Mouse (Mus musculus): ENCODE measurements around the gene Myof. TPM values are rescaled to one million over a fixed set of nuclear protein-coding genes. Genes with fewer than 3 reads are reported as not detected.

The Myof gene
- polyA plus RNA-seq, 1 experiment from 2014 or later: 2.6 TPM

- Histone ChIP-seq H3K9ac (no peak overlapping the region), H3K27me3 (no peaks in the 10 kb centered on the region), H3K9me3 (no peaks in the 10 kb centered on the region), H3K4me1 (replicated peaks) (no peaks in the 10 kb centered on the region), H3K4me3 (no peak overlapping the region), H3K4me2 (no peak overlapping the region), H3K27ac (no peak overlapping the region), H3K36me3 (no peaks in the 10 kb centered on the region)
- 80% methylated on average over 4 of the region's 4 CpGs for WGBS
- ATAC-seq (ENCODE audit: low FRiP score): no peak
These were observed 20.7 kb downstream of the Myof start for GRCm38 (mm10) chr19:38022710-38023109.

- Histone ChIP-seq H3K36me3 (no peaks in the 10 kb centered on the region), H3K27me3 (peaks cover 3% of the 10 kb centered on the region; the same call in 1 of the 2 replicates), H3K4me2 (no peak overlapping the region), H3K4me3 (no peak overlapping the region), H3K4me1 (replicated peaks) (peaks cover 8% of the 10 kb centered on the region), H3K9ac (no peak overlapping the region), H3K27ac (no peak overlapping the region), H3K9me3 (no peaks in the 10 kb centered on the region)
- 56% methylated on average over 1 of the region's 1 CpGs for WGBS
- peak; percentile 28; the same call in 1 of the 2 replicates for ATAC-seq (ENCODE audit: low FRiP score)
These were observed 27.5 kb downstream of the Myof start for GRCm38 (mm10) chr19:38015873-38016254.

GRCm38 (mm10) chr19:38015180-38015872, 28.1 kb downstream of the Myof start:
- 0% methylated on average over 1 of the region's 1 CpGs for WGBS
- Histone ChIP-seq H3K9ac (peak overlapping the region; percentile 39; the same call in 1 of the 2 replicates), H3K4me2 (no peak overlapping the region), H3K36me3 (no peaks in the 10 kb centered on the region), H3K4me1 (replicated peaks) (peaks cover 8% of the 10 kb centered on the region), H3K27ac (no peak overlapping the region), H3K27me3 (peaks cover 3% of the 10 kb centered on the region; the same call in 1 of the 2 replicates), H3K9me3 (no peaks in the 10 kb centered on the region), H3K4me3 (no peak overlapping the region)
- peak; percentile 84 for ATAC-seq (ENCODE audit: low FRiP score)

GRCm38 (mm10) chr19:38014443-38014842, 28.9 kb downstream of the Myof start:
- no peak overlapping the region for H3K9ac ChIP-seq
- no peak for ATAC-seq (ENCODE audit: low FRiP score)

GRCm38 (mm10) chr19:38011379-38011778, 32.0 kb downstream of the Myof start:
- Histone ChIP-seq H3K27me3 (peaks cover 3% of the 10 kb centered on the region; the same call in 1 of the 2 replicates), H3K27ac (no peak overlapping the region), H3K4me2 (no peak overlapping the region), H3K9ac (no peak overlapping the region), H3K36me3 (no peaks in the 10 kb centered on the region), H3K4me3 (no peak overlapping the region), H3K9me3 (no peaks in the 10 kb centered on the region), H3K4me1 (replicated peaks) (peaks cover 8% of the 10 kb centered on the region)
- WGBS: 82% methylated on average over 1 of the region's 1 CpGs
- ATAC-seq (ENCODE audit: low FRiP score): no peak

More at GRCm38 (mm10) chr19:38014443-38014842, 28.9 kb downstream of the Myof start:
- Histone ChIP-seq H3K27me3 (peaks cover 3% of the 10 kb centered on the region; the same call in 1 of the 2 replicates), H3K4me3 (no peak overlapping the region), H3K9me3 (no peaks in the 10 kb centered on the region), H3K4me2 (no peak overlapping the region), H3K36me3 (no peaks in the 10 kb centered on the region), H3K4me1 (replicated peaks) (peaks cover 8% of the 10 kb centered on the region), H3K27ac (no peak overlapping the region)
- 93% methylated on average over 5 of the region's 5 CpGs for WGBS

GRCm38 (mm10) chr19:38004809-38005380, 38.5 kb downstream of the Myof start:
- Histone ChIP-seq H3K4me3 (no peak overlapping the region), H3K9ac (no peak overlapping the region), H3K27me3 (no peaks in the 10 kb centered on the region), H3K4me1 (replicated peaks) (peaks cover 9% of the 10 kb centered on the region; the same call in 1 of the 2 replicates), H3K27ac (no peak overlapping the region), H3K4me2 (no peak overlapping the region), H3K9me3 (no peaks in the 10 kb centered on the region), H3K36me3 (no peaks in the 10 kb centered on the region)
- 81% methylated on average over 8 of the region's 8 CpGs for WGBS
- ATAC-seq (ENCODE audit: low FRiP score): no peak

GRCm38 (mm10) chr19:38003671-38004521, 39.5 kb downstream of the Myof start:
- peaks cover 9% of the 10 kb centered on the region; the same call in 1 of the 2 replicates for H3K4me1 ChIP-seq (replicated peaks)
- no peak overlapping the region for H3K9ac ChIP-seq
- 77% methylated on average over 24 of the region's 24 CpGs for WGBS

GRCm38 (mm10) chr19:38002816-38003215, 40.6 kb downstream of the Myof start:
- Histone ChIP-seq H3K36me3 (no peaks in the 10 kb centered on the region), H3K27ac (no peak overlapping the region), H3K9me3 (no peaks in the 10 kb centered on the region), H3K27me3 (no peaks in the 10 kb centered on the region), H3K9ac (no peak overlapping the region), H3K4me1 (replicated peaks) (peaks cover 9% of the 10 kb centered on the region; the same call in 1 of the 2 replicates), H3K4me2 (no peak overlapping the region), H3K4me3 (no peak overlapping the region)
- 89% methylated on average over 4 of the region's 4 CpGs for WGBS
- no peak for ATAC-seq (ENCODE audit: low FRiP score)

More at GRCm38 (mm10) chr19:38003671-38004521, 39.5 kb downstream of the Myof start:
- no peak overlapping the region for H3K4me3 ChIP-seq
- no peaks in the 10 kb centered on the region for H3K27me3 ChIP-seq
- no peak overlapping the region for H3K4me2 ChIP-seq
- no peaks in the 10 kb centered on the region for H3K36me3 ChIP-seq
- no peak for ATAC-seq (ENCODE audit: low FRiP score)
- H3K9me3 ChIP-seq: no peaks in the 10 kb centered on the region
- no peak overlapping the region for H3K27ac ChIP-seq

- H3K4me2 ChIP-seq: no peak overlapping the region
- H3K27ac ChIP-seq: no peak overlapping the region
- no peaks in the 10 kb centered on the region for H3K9me3 ChIP-seq
- H3K4me3 ChIP-seq: no peak overlapping the region
- H3K9ac ChIP-seq: no peak overlapping the region
- peaks cover 9% of the 10 kb centered on the region; the same call in 1 of the 2 replicates for H3K4me1 ChIP-seq (replicated peaks)
- WGBS: 95% methylated on average over 4 of the region's 4 CpGs
- no peak for ATAC-seq (ENCODE audit: low FRiP score)
- no peaks in the 10 kb centered on the region for H3K36me3 ChIP-seq
- no peaks in the 10 kb centered on the region for H3K27me3 ChIP-seq
These were observed 42.4 kb downstream of the Myof start for GRCm38 (mm10) chr19:38000990-38001389.

- Histone ChIP-seq H3K27me3 (no peaks in the 10 kb centered on the region), H3K27ac (no peak overlapping the region), H3K36me3 (no peaks in the 10 kb centered on the region), H3K4me1 (replicated peaks) (peaks cover 9% of the 10 kb centered on the region; the same call in 1 of the 2 replicates), H3K4me2 (no peak overlapping the region), H3K9me3 (no peaks in the 10 kb centered on the region), H3K9ac (no peak overlapping the region), H3K4me3 (no peak overlapping the region)
- WGBS: 97% methylated on average over 2 of the region's 2 CpGs
- no peak for ATAC-seq (ENCODE audit: low FRiP score)
These were observed 43.4 kb downstream of the Myof start for GRCm38 (mm10) chr19:37999941-38000340.

- H3K36me3 ChIP-seq: no peaks in the 10 kb centered on the region
- H3K27ac ChIP-seq: no peak overlapping the region
- H3K9me3 ChIP-seq: no peaks in the 10 kb centered on the region
- H3K9ac ChIP-seq: no peak overlapping the region
- 86% methylated on average over 3 of the region's 3 CpGs for WGBS
- H3K4me2 ChIP-seq: no peak overlapping the region
- H3K27me3 ChIP-seq: no peaks in the 10 kb centered on the region
- peaks cover 8% of the 10 kb centered on the region; the same call in 1 of the 2 replicates for H3K4me1 ChIP-seq (replicated peaks)
- no peak for ATAC-seq (ENCODE audit: low FRiP score)
- no peak overlapping the region for H3K4me3 ChIP-seq
These were observed 49.1 kb downstream of the Myof start for GRCm38 (mm10) chr19:37994301-37994700.

GRCm38 (mm10) chr19:37992184-37992554, 51.2 kb downstream of the Myof start:
- Histone ChIP-seq H3K27me3 (no peaks in the 10 kb centered on the region), H3K9ac (no peak overlapping the region), H3K4me2 (0 out of 2 replicates have a peak overlapping the region, but pooled peaks have one; percentile 19), H3K27ac (peak overlapping the region; percentile 76), H3K4me3 (no peak overlapping the region), H3K36me3 (no peaks in the 10 kb centered on the region), H3K9me3 (no peaks in the 10 kb centered on the region), H3K4me1 (replicated peaks) (peaks cover 8% of the 10 kb centered on the region; the same call in 1 of the 2 replicates)
- peak; percentile 34; the same call in 1 of the 2 replicates for ATAC-seq (ENCODE audit: low FRiP score)
- WGBS: 58% methylated on average over 2 of the region's 2 CpGs
